Mouse (Mus musculus): ENCODE data around the gene Ephb2. TPM values are rescaled to one million over a fixed set of nuclear protein-coding genes. Genes with fewer than 3 reads are reported as not detected.

Gene Ephb2
- polyA plus RNA-seq, 1 experiment from 2014 or later: 0.08 TPM

DNA sequence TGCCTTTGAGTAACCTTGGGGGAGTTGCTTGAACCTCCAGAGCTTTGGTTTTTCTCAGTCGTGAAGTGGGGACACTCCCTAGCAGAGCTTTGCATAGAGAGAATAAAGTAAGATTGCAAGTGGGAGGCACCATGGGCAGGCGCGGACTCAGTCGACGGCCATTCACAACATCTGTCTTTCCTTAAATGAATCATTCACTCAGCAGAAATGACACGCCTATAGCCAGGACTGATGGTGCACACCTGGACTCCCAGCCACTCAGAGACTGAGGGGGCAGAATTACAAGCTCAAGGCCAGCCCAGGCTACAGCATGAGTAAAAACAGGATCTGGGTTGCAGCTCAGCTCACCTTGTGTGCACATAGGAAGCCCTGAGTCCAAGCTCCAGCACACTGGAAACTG lies 121.3 kb downstream of the Ephb2 start:
- DNase-seq: no peak
- no peak overlapping the region for H3K27ac ChIP-seq (ENCODE audit: low read depth)
- TF ChIP-seq EP300 (IDR thresholded peaks at IDR 0.05; ENCODE audit: low read depth): no peak
- TF ChIP-seq CTCF (IDR thresholded peaks at IDR 0.05; ENCODE audit: low read depth): no peak
- no peak for ATAC-seq
- 0 out of 2 replicates have a peak, but pooled peaks cover 2% of the 10 kb centered on the region for H3K4me1 ChIP-seq (ENCODE audit: insufficient read depth)
- no peak overlapping the region for H3K4me3 ChIP-seq (ENCODE audit: low read depth, low read length)
- no peaks in the 10 kb centered on the region for H3K9me3 ChIP-seq (ENCODE audit: low read length)
- H3K36me3 ChIP-seq (replicated peaks; ENCODE audit: insufficient read depth, low read length): no peaks in the 10 kb centered on the region
- no peak overlapping the region for H3K9ac ChIP-seq (replicated peaks)
- no peak overlapping the region for H3K4me2 ChIP-seq (ENCODE audit: low read depth, low read length)
- WGBS (ENCODE audit: insufficient replicate concordance): 70% methylated on average over 6 of the region's 6 CpGs
- no peaks in the 10 kb centered on the region for H3K27me3 ChIP-seq (ENCODE audit: insufficient read depth, low read length)

DNA sequence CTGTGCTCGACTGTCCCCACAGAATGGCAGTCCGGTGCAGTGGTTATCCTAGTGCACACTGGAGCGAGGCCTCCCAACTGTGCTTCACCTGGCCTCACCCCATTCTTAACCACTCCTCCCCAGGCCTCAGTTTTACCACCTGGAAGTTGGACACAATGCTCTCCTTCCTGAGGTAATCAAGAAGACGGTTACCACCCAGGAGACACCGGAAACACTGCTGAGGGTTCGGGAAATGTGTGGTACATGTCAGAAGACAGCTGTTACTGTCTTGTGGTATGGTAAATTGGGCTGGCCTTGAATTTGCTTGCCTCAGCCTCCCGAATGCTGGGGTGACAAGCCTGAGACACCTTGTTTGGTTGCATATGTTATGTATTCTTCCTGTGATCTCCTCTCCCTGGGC lies 121.9 kb downstream of the Ephb2 start:
- Histone ChIP-seq H3K9me3 (ENCODE audit: low read length) (no peaks in the 10 kb centered on the region), H3K4me3 (ENCODE audit: low read depth, low read length) (no peak overlapping the region), H3K4me2 (ENCODE audit: low read depth, low read length) (no peak overlapping the region), H3K27ac (ENCODE audit: low read depth) (no peak overlapping the region), H3K36me3 (replicated peaks; ENCODE audit: insufficient read depth, low read length) (no peaks in the 10 kb centered on the region), H3K4me1 (ENCODE audit: insufficient read depth) (0 out of 2 replicates have a peak, but pooled peaks cover 2% of the 10 kb centered on the region), H3K9ac (replicated peaks) (no peak overlapping the region), H3K27me3 (ENCODE audit: insufficient read depth, low read length) (no peaks in the 10 kb centered on the region)
- no peak for TF ChIP-seq EP300 (IDR thresholded peaks at IDR 0.05; ENCODE audit: low read depth)
- no peak for TF ChIP-seq CTCF (IDR thresholded peaks at IDR 0.05; ENCODE audit: low read depth)
- WGBS (ENCODE audit: insufficient replicate concordance): 78% methylated on average over 7 of the region's 7 CpGs
- no peak for ATAC-seq
- no peak for DNase-seq

DNA sequence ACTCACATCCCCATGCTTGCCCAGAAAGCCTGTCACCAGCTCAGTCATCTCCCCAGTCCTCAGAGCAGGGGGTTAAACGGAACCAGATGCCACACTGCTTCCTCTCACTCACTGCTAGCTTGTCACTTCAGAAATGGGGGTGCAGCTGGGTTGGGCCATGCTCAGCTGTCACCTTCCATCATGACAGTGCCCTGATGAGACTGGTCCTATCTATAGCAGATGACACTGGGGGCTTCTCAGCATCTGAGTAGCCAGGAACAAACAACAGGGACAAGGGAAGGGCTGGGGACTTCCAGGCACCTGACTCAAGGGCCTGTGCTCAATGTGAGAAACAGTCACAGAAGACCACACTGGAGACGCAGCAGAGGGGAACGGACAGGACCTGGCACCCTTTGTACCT lies 122.4 kb downstream of the Ephb2 start:
- no peaks in the 10 kb centered on the region for H3K36me3 ChIP-seq (replicated peaks; ENCODE audit: insufficient read depth, low read length)
- H3K4me2 ChIP-seq (ENCODE audit: low read depth, low read length): no peak overlapping the region

DNA sequence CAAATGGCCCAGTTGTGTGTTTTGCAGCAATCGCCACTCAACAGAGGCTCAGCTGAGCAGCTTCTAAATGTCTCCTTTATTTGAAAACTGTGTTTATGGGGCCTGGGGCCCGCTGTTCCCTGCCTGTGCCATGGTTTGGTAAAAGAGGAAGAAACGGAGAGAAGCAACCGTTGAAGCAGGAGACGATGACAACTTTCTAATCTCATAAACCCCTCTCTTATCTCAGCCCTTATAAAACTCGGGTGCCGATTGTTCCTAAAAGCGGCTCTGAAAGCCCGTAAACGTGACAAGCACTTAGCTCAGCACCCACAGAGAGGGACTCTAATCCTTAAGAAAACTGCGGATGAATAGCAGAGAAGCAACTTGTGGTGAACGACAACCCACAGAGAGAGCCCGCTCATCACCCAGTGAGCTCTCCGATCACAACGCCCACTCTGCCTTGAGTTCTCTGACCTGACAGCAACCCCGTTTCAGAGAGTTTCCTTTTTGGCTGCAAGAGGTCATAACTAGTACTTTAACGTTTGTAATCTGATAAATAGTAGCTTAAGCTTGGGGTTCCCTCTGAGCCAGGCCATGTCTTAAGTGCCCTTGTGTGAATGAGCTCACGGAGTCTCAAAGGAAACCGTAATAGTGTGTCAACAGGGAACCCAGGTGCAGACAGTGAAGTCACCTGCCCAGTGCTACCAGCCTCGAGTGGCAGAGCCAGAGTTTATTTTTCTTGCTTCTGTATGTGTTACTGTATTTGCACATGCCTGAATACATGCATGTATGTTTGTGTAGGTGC lies 123.6 kb downstream of the Ephb2 start:
- H3K9ac ChIP-seq (replicated peaks): no peak overlapping the region

More for the DNA sequence above, 122.4 kb downstream of the Ephb2 start:
- Histone ChIP-seq H3K9me3 (ENCODE audit: low read length) (no peaks in the 10 kb centered on the region), H3K4me3 (ENCODE audit: low read depth, low read length) (no peak overlapping the region), H3K27ac (ENCODE audit: low read depth) (no peak overlapping the region), H3K9ac (replicated peaks) (no peak overlapping the region), H3K4me1 (ENCODE audit: insufficient read depth) (0 out of 2 replicates have a peak, but pooled peaks cover 2% of the 10 kb centered on the region), H3K27me3 (ENCODE audit: insufficient read depth, low read length) (no peaks in the 10 kb centered on the region)
- WGBS (ENCODE audit: insufficient replicate concordance): 59% methylated on average over 3 of the region's 3 CpGs
- ATAC-seq (no peak), DNase-seq (no peak)
- TF ChIP-seq EP300 (IDR thresholded peaks at IDR 0.05; ENCODE audit: low read depth) (no peak), CTCF (IDR thresholded peaks at IDR 0.05; ENCODE audit: low read depth) (no peak)

DNA sequence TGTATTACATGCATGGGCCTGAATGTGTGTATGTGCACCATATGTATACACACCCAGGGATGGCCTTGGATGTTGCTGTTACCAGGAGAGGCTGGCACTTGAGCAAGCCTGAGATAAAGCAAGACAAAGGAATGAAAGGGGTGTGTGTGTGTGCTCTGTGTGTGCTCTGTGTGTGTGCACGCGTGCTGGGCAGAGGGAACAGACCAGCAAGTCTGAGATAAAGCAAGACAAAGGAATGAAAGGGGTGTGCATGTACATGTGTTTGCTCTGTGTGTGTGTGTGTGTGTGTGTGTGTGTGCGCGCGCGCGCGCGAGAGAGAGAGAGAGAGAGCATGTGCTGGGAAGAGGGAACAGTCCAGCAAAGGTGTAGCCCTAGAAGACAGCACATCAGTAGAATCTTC lies 125.4 kb downstream of the Ephb2 start:
- ATAC-seq (no peak), DNase-seq (no peak)
- H3K9ac ChIP-seq (replicated peaks): no peak overlapping the region
- H3K4me2 ChIP-seq (ENCODE audit: low read depth, low read length): no peak overlapping the region
- H3K36me3 ChIP-seq (replicated peaks; ENCODE audit: insufficient read depth, low read length): no peaks in the 10 kb centered on the region
- H3K27ac ChIP-seq (ENCODE audit: low read depth): no peak overlapping the region
- no peak overlapping the region for H3K4me3 ChIP-seq (ENCODE audit: low read depth, low read length)
- H3K27me3 ChIP-seq (ENCODE audit: insufficient read depth, low read length): no peaks in the 10 kb centered on the region
- H3K4me1 ChIP-seq (ENCODE audit: insufficient read depth): 0 out of 2 replicates have a peak, but pooled peaks cover 2% of the 10 kb centered on the region
- 89% methylated on average over 9 of the region's 9 CpGs for WGBS (ENCODE audit: insufficient replicate concordance)
- TF ChIP-seq CTCF (IDR thresholded peaks at IDR 0.05; ENCODE audit: low read depth) (no peak), EP300 (IDR thresholded peaks at IDR 0.05; ENCODE audit: low read depth) (no peak)
- H3K9me3 ChIP-seq (ENCODE audit: low read length): no peaks in the 10 kb centered on the region

More for the DNA sequence above, 123.6 kb downstream of the Ephb2 start:
- Histone ChIP-seq H3K4me2 (ENCODE audit: low read depth, low read length) (0 out of 2 replicates have a peak overlapping the region, but pooled peaks have one; percentile 26), H3K9me3 (ENCODE audit: low read length) (no peaks in the 10 kb centered on the region), H3K4me3 (ENCODE audit: low read depth, low read length) (no peak overlapping the region), H3K27ac (ENCODE audit: low read depth) (no peak overlapping the region), H3K4me1 (ENCODE audit: insufficient read depth) (0 out of 2 replicates have a peak, but pooled peaks cover 2% of the 10 kb centered on the region), H3K27me3 (ENCODE audit: insufficient read depth, low read length) (no peaks in the 10 kb centered on the region), H3K36me3 (replicated peaks; ENCODE audit: insufficient read depth, low read length) (no peaks in the 10 kb centered on the region)
- DNase-seq: no peak
- TF ChIP-seq CTCF (IDR thresholded peaks at IDR 0.05; ENCODE audit: low read depth) (no peak), EP300 (IDR thresholded peaks at IDR 0.05; ENCODE audit: low read depth) (no peak)
- ATAC-seq: no peak
- 20% methylated on average over 20 of the region's 20 CpGs for WGBS (ENCODE audit: insufficient replicate concordance)

DNA sequence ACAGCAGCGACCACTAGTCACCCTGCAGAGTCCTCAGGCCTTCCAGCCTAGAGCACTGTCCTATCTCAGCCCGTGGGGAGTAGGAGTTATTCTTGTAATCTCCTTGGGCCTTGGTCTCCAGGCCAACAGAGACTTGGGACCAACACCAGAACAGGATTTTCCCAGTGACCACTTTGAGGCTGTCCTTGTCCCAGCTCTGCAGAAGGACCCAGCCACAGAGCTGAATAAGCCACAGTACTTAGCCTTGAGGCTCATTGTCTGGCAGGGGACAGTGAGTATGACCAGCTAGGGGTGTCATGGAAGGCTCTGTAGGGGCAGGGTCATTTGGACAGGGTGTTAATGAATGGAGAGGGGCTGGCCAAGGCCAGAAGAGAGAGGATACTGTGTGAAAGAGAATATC lies 126.8 kb downstream of the Ephb2 start:
- Histone ChIP-seq H3K27me3 (ENCODE audit: insufficient read depth, low read length) (no peaks in the 10 kb centered on the region), H3K27ac (ENCODE audit: low read depth) (no peak overlapping the region), H3K4me1 (ENCODE audit: insufficient read depth) (0 out of 2 replicates have a peak, but pooled peaks cover 2% of the 10 kb centered on the region), H3K36me3 (replicated peaks; ENCODE audit: insufficient read depth, low read length) (no peaks in the 10 kb centered on the region), H3K9ac (replicated peaks) (no peak overlapping the region), H3K4me3 (ENCODE audit: low read depth, low read length) (no peak overlapping the region), H3K9me3 (ENCODE audit: low read length) (no peaks in the 10 kb centered on the region), H3K4me2 (ENCODE audit: low read depth, low read length) (no peak overlapping the region)
- TF ChIP-seq EP300 (IDR thresholded peaks at IDR 0.05; ENCODE audit: low read depth): no peak
- no peak for TF ChIP-seq CTCF (IDR thresholded peaks at IDR 0.05; ENCODE audit: low read depth)
- ATAC-seq (no peak), DNase-seq (no peak)
- 70% methylated on average over 2 of the region's 2 CpGs for WGBS (ENCODE audit: insufficient replicate concordance)
